Mouse (Mus musculus) heart, postnatal 0 days (tissue): ENCODE results near the gene Lad1. TPM values are rescaled to one million over a fixed set of nuclear protein-coding genes. Genes with fewer than 3 reads are reported as not detected.
A peak's percentile ranks its signal among the peaks of the same experiment; 100 is the strongest.

Experiments used
- ATAC-seq: fragments of 200-750 bp; cut with Nextera tagmentation; 2 replicates; pipeline ENCODE4 v1.8.0; 2017; ENCODE audit warnings: low read depth, moderate number of reproducible peaks, moderate library complexity; ENCODE audit not compliant: insufficient read depth
- DNase-seq: peaks from one replicate; pipeline ENCODE4 v3.0.0-alpha.2; 2016; ENCODE audit warnings: low spot score
- H3K27ac ChIP-seq: fragments of 300-500 bp; sonication (generic); 2 replicates; pipeline ENCODE4 v1.5.1; 2014; ENCODE audit warnings: low read depth, mild to moderate bottlenecking
- H3K27me3 ChIP-seq: fragments of 300-500 bp; sonication (generic); 2 replicates; pipeline ENCODE4 v1.6.1; 2014; ENCODE audit warnings: low read length, mixed read lengths; ENCODE audit not compliant: control insufficient read depth, insufficient read depth
- H3K36me3 ChIP-seq: fragments of 300-500 bp; sonication (generic); replicated peaks from 2 replicates; pipeline ENCODE4 v1.6.1; 2014; ENCODE audit warnings: low read length, mixed read lengths; ENCODE audit not compliant: control insufficient read depth, insufficient read depth
- H3K4me1 ChIP-seq: fragments of 300-500 bp; sonication (generic); 2 replicates; pipeline ENCODE4 v1.6.1; 2014; ENCODE audit warnings: antibody characterized with exemption; ENCODE audit not compliant: control insufficient read depth, insufficient read depth
- H3K4me2 ChIP-seq: fragments of 300-500 bp; sonication (generic); 2 replicates; pipeline ENCODE4 v1.6.1; 2014; ENCODE audit warnings: low read depth, mild to moderate bottlenecking, low read length, moderate library complexity
- H3K4me3 ChIP-seq: fragments of 300-500 bp; sonication (generic); 2 replicates; pipeline ENCODE4 v1.5.1; 2014; ENCODE audit warnings: low read depth, low read length
- H3K9ac ChIP-seq: fragments of 300-500 bp; sonication (generic); replicated peaks from 2 replicates; pipeline ENCODE4 v1.6.1; 2014; ENCODE audit warnings: low read depth, low read length, mixed read lengths
- H3K9me3 ChIP-seq: fragments of 300-500 bp; sonication (generic); replicated peaks from 2 replicates; pipeline ENCODE4 v1.6.1; 2016; ENCODE audit warnings: low read length; ENCODE audit not compliant: control insufficient read depth
- CTCF ChIP-seq: IDR thresholded peaks from 2 replicates; pipeline ENCODE4 v1.5.1; 2016; ENCODE audit warnings: antibody characterized with exemption, control low read depth, low read depth
- EP300 ChIP-seq: IDR thresholded peaks from 2 replicates; pipeline ENCODE4 v1.6.1; 2016; ENCODE audit warnings: antibody characterized with exemption, low read depth
- WGBS: fragments of 180-500 bp; shearing (Covaris S2); extraction: QIAGEN DNeasy Blood & Tissue Kit; methylation state at CpG from one replicate; pipeline ENCODE4 v1.1.7; 2014; 5-methylcytosine and 5-hydroxymethylcytosine counted together
- polyA plus RNA-seq: library from polyadenylated mRNA; unstranded; fragments of >200 nt; fragmentation: Nextera tagmentation; extraction: Ambion mirVana; gene quantifications from 2 replicates; pipeline ENCODE4 v1.2.1, GENCODE M21; 2015
- total RNA-seq: library from RNA; depleted of rRNA; stranded (reverse); fragments of >200 nt; gene quantifications from 2 replicates; pipeline ENCODE4 v1.2.3, GENCODE M21; 2014; ENCODE audit warnings: low replicate concordance

The Lad1 gene
- total and polyA plus RNA-seq, 2 experiments from 2014 or later, result 11.1 to 32.9 TPM

DNA sequence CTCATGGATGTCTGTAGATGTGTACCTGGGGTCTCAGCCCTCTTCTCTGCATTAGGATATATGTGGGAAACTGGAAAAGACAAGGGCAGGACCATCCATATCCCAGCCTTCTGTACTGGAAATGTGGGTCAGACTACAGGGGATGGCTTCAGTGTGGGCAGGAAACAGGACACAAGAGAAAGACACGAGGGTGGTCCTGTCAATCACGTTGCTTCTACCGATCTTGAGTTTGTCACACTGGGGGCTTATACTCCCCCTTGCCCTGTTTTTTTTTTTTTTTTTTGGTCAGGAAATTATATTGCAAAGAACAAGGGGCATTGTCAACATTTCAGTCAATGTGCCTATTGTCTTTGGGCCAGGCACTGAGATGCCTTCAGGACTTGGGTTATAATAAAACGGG is 20.2 kb downstream of the Lad1 start:
- Histone ChIP-seq H3K9me3 (no peaks in the 10 kb centered on the region), H3K4me1 (peaks cover 44% of the 10 kb centered on the region), H3K9ac (peak overlapping the region; percentile 88), H3K27ac (peak overlapping the region; percentile 98), H3K4me2 (peak overlapping the region; percentile 59), H3K36me3 (peaks cover 39% of the 10 kb centered on the region), H3K27me3 (no peaks in the 10 kb centered on the region), H3K4me3 (peak overlapping the region; percentile 56)
- no peak for TF ChIP-seq CTCF
- no peak for TF ChIP-seq EP300
- DNase-seq (no peak), ATAC-seq (no peak)
- 21% methylated on average over 4 of the region's 4 CpGs for WGBS

GRCm38 (mm10) chr1:135839065-135839464 is 20.7 kb downstream of the Lad1 start:
- 26% methylated on average over 6 of the region's 6 CpGs for WGBS
- Histone ChIP-seq H3K27me3 (no peaks in the 10 kb centered on the region), H3K36me3 (peaks cover 42% of the 10 kb centered on the region), H3K4me1 (peaks cover 40% of the 10 kb centered on the region), H3K9me3 (no peaks in the 10 kb centered on the region), H3K4me3 (peak overlapping the region; percentile 56), H3K4me2 (peak overlapping the region; percentile 59), H3K9ac (peak overlapping the region; percentile 88), H3K27ac (peak overlapping the region; percentile 98)
- TF ChIP-seq CTCF (no peak), EP300 (no peak; the same call in 1 of the 2 replicates)
- ATAC-seq (no peak), DNase-seq (peak; percentile 41)

- H3K4me1 ChIP-seq, result peaks cover 33% of the 10 kb centered on the region
- peak overlapping the region; percentile 56 for H3K4me3 ChIP-seq
- 22% methylated on average over 15 of the region's 15 CpGs for WGBS
- H3K9ac ChIP-seq, result peak overlapping the region; percentile 88
- no peak for TF ChIP-seq CTCF
- no peaks in the 10 kb centered on the region for H3K27me3 ChIP-seq
- H3K36me3 ChIP-seq, result peaks cover 58% of the 10 kb centered on the region
- peak overlapping the region; percentile 98 for H3K27ac ChIP-seq
- no peaks in the 10 kb centered on the region for H3K9me3 ChIP-seq
- ATAC-seq, result no peak
- H3K4me2 ChIP-seq, result peak overlapping the region; percentile 59
- DNase-seq, result peak; percentile 19
These were observed 22.4 kb downstream of the Lad1 start for GRCm38 (mm10) chr1:135840675-135841395.

DNA sequence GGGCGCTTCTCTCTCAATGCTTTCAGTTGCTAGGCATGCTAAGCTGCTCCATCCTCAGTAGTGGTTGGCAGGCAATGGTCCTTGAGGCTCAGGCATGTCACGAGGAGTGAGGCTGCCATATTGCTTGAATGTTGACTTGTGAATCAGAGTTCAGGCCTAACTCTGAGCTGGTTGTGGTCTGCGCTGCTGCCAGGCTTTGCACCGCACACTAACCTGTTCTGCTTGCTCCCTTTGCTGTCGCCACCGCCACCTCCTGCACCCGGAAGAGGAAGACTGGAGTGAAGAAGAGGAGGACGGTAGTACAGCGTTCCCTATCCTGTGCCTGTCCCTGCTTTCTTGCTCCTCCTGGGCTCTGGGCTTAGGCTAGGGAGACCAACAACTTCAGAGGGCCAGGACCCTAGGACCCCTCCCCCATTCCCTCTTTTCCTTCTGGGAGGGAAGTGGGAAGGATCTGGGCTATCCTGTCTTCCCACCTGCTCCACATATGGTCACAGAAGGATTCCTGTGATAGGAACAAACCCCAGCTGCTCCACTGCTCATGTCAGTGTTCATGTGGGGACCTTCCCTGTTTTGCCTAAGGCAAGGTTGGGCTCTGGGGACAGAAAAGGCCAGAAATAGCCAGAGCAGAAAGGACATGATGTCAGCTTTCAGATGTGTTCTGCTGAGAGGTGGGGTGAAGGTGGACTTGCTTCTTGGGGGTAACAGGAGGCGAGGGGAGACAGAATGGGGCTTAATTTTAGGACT is 25.3 kb downstream of the Lad1 start:
- DNase-seq, result no peak
- H3K4me3 ChIP-seq, result no peak overlapping the region
- H3K9me3 ChIP-seq, result no peaks in the 10 kb centered on the region
- H3K4me2 ChIP-seq, result peak overlapping the region; percentile 32
- H3K36me3 ChIP-seq, result peaks cover 78% of the 10 kb centered on the region
- no peak; the same call in 1 of the 2 replicates for TF ChIP-seq EP300
- no peak for TF ChIP-seq CTCF
- peaks cover 42% of the 10 kb centered on the region for H3K4me1 ChIP-seq
- no peaks in the 10 kb centered on the region for H3K27me3 ChIP-seq
- ATAC-seq, result no peak; the same call in 1 of the 2 replicates
- H3K27ac ChIP-seq, result peak overlapping the region; percentile 98
- 70% methylated on average over 10 of the region's 10 CpGs for WGBS
- peak overlapping the region; percentile 3; the same call in 1 of the 2 replicates for H3K9ac ChIP-seq

DNA sequence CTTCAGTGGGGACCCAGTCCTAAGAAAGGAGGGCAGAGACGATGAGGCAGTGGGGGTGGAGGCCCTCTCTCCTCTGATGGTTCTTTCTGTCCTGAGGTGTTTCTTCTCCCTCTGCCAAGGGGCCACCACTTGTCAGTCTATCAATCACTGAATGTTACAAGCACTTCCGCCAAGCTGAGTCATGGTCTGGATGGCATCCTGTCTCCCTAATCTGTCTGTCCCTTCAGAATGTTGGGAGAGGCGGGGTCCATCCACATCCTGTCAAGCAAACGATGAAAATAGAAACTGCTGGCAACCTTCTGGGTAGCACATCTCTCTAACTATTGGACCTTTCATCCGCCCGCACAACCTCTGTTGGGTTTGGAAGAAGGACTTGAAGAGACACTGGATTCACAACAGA is 26.1 kb downstream of the Lad1 start:
- peaks cover 81% of the 10 kb centered on the region for H3K36me3 ChIP-seq
- H3K27me3 ChIP-seq, result no peaks in the 10 kb centered on the region
- ATAC-seq, result peak; percentile 8; the same call in 1 of the 2 replicates
- H3K4me1 ChIP-seq, result peaks cover 42% of the 10 kb centered on the region
- DNase-seq, result no peak
- peak overlapping the region; percentile 98 for H3K27ac ChIP-seq
- no peak overlapping the region for H3K4me3 ChIP-seq
- no peaks in the 10 kb centered on the region for H3K9me3 ChIP-seq
- no peak overlapping the region for H3K9ac ChIP-seq
- 22% methylated on average over 6 of the region's 6 CpGs for whole genome bisulfite sequencing
- TF ChIP-seq EP300 (peak; percentile 47; the same call in 1 of the 2 replicates), CTCF (no peak)
- peak overlapping the region; percentile 13; the same call in 1 of the 2 replicates for H3K4me2 ChIP-seq
